Mouse (Mus musculus) intestine, postnatal 0 days (tissue): ENCODE measurements around the gene Ptprcap. TPM values are rescaled to one million over a fixed set of nuclear protein-coding genes. Genes with fewer than 3 reads are reported as not detected.
"Not testable (repeated sequence)": the region's sequence is repeated elsewhere in the genome, so short reads cannot be mapped to it uniquely, and the experiment has no call there.

ENCODE experiments used
- ATAC-seq: fragments of 200-750 bp; cut with Nextera tagmentation; 2 replicates; pipeline ENCODE4 v1.8.0; 2017; ENCODE audit warnings: mild to moderate bottlenecking, moderate TSS enrichment, moderate library complexity
- H3K27ac ChIP-seq: fragments of 300-500 bp; sonication (generic); 2 replicates; pipeline ENCODE4 v1.5.1; 2014; ENCODE audit warnings: mild to moderate bottlenecking, low read depth, low read length, moderate library complexity
- H3K27me3 ChIP-seq: fragments of 300-500 bp; sonication (generic); replicated peaks from 2 replicates; pipeline ENCODE4 v1.6.1; 2014; ENCODE audit warnings: low read length, mixed read lengths; ENCODE audit not compliant: control insufficient read depth, insufficient read depth
- H3K36me3 ChIP-seq: fragments of 300-500 bp; sonication (generic); 2 replicates; pipeline ENCODE4 v1.6.1; 2014; ENCODE audit warnings: mild to moderate bottlenecking, moderate library complexity; ENCODE audit not compliant: control insufficient read depth, insufficient read depth
- H3K4me1 ChIP-seq: fragments of 300-500 bp; sonication (generic); replicated peaks from 2 replicates; pipeline ENCODE4 v1.6.1; 2014; ENCODE audit warnings: antibody characterized with exemption, low read length, mixed read lengths; ENCODE audit not compliant: control insufficient read depth, insufficient read depth
- H3K4me2 ChIP-seq: fragments of 300-500 bp; sonication (generic); replicated peaks from 2 replicates; pipeline ENCODE4 v1.6.1; 2014; ENCODE audit warnings: low read depth, mild to moderate bottlenecking, moderate library complexity
- H3K4me3 ChIP-seq: fragments of 300-500 bp; sonication (generic); 2 replicates; pipeline ENCODE4 v1.5.1; 2014; ENCODE audit warnings: low read depth, low read length
- H3K9ac ChIP-seq: fragments of 300-500 bp; sonication (generic); 2 replicates; pipeline ENCODE4 v1.6.1; 2014; ENCODE audit warnings: mild to moderate bottlenecking, low read depth, low read length
- H3K9me3 ChIP-seq: fragments of 300-500 bp; sonication (generic); 2 replicates; pipeline ENCODE4 v1.6.1; 2016; ENCODE audit warnings: mixed run types; ENCODE audit not compliant: control insufficient read depth
- CTCF ChIP-seq: sonication (generic); IDR thresholded peaks from 2 replicates; pipeline ENCODE4 v1.5.1; 2016; ENCODE audit warnings: low read depth, mild to moderate bottlenecking, control low read depth, antibody characterized with exemption, moderate library complexity
- WGBS: fragments of 180-500 bp; shearing (Covaris S2); extraction: QIAGEN DNeasy Blood & Tissue Kit; methylation state at CpG from one replicate; pipeline ENCODE4 v1.1.7; 2014; 5-methylcytosine and 5-hydroxymethylcytosine counted together
- polyA plus RNA-seq: library from polyadenylated mRNA; unstranded; fragments of >200 nt; fragmentation: Nextera tagmentation; extraction: Ambion mirVana; gene quantifications from 2 replicates; pipeline ENCODE4 v1.2.1, GENCODE M21; 2015

Ptprcap gene
- polyA plus RNA-seq, 1 experiment from 2014 or later = 3.4 TPM

GRCm38 (mm10) chr19:4122411-4123370, 30.7 kb upstream of the Ptprcap start:
- ATAC-seq = no peak
- peaks cover 8% of the 10 kb centered on the region; the same call in 1 of the 2 replicates for H3K4me1 ChIP-seq
- 72% methylated on average over 7 of the region's 7 CpGs for WGBS

GRCm38 (mm10) chr19:4124432-4124831, 29.0 kb upstream of the Ptprcap start:
- 64% methylated on average over 4 of the region's 4 CpGs for WGBS
- no peaks in the 10 kb centered on the region for H3K9me3 ChIP-seq
- TF ChIP-seq CTCF = no peak
- peaks cover 8% of the 10 kb centered on the region; the same call in 1 of the 2 replicates for H3K4me1 ChIP-seq
- H3K27ac ChIP-seq = no peak overlapping the region
- H3K4me2 ChIP-seq = no peak overlapping the region
- no peak overlapping the region for H3K9ac ChIP-seq
- no peaks in the 10 kb centered on the region for H3K27me3 ChIP-seq
- no peak overlapping the region for H3K4me3 ChIP-seq
- ATAC-seq = no peak
- peaks cover 10% of the 10 kb centered on the region for H3K36me3 ChIP-seq

More at GRCm38 (mm10) chr19:4122411-4123370, 30.7 kb upstream of the Ptprcap start:
- H3K9me3 ChIP-seq = no peaks in the 10 kb centered on the region
- peaks cover 10% of the 10 kb centered on the region; the same call in 1 of the 2 replicates for H3K36me3 ChIP-seq
- no peaks in the 10 kb centered on the region for H3K27me3 ChIP-seq
- H3K9ac ChIP-seq = no peak overlapping the region
- no peak overlapping the region for H3K4me2 ChIP-seq
- no peak overlapping the region for H3K4me3 ChIP-seq
- 0 out of 2 replicates have a peak, but pooled peaks have one; percentile 17 for TF ChIP-seq CTCF
- no peak overlapping the region for H3K27ac ChIP-seq

DNA sequence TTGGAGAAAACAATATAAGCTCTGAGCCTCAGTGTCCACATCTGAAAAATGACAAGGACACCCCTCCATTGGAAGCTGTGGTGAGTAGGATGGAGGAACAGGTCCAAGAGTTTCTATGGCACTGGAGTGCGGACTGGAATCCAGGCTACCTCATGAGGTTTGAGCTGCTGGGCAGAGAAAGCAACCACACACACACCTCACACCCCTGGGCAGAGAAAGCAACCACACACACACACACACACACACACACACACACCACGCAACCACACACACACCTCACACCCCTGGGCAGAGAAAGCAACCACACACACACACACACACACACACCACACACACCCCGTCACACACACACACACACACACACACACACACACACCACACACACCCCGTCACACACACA, 28.1 kb upstream of the Ptprcap start:
- WGBS = 20% methylated on average over 4 of the region's 4 CpGs
- ATAC-seq = peak; percentile 27; the same call in 1 of the 2 replicates
- peak overlapping the region; percentile 83 for H3K9ac ChIP-seq
- not testable (repeated sequence) for H3K9me3 ChIP-seq, H3K4me1 ChIP-seq, H3K27me3 ChIP-seq, H3K27ac ChIP-seq
- peak overlapping the region; percentile 76 for H3K4me2 ChIP-seq
- H3K36me3 ChIP-seq = peaks cover 18% of the 10 kb centered on the region
- peak overlapping the region; percentile 87 for H3K4me3 ChIP-seq

DNA sequence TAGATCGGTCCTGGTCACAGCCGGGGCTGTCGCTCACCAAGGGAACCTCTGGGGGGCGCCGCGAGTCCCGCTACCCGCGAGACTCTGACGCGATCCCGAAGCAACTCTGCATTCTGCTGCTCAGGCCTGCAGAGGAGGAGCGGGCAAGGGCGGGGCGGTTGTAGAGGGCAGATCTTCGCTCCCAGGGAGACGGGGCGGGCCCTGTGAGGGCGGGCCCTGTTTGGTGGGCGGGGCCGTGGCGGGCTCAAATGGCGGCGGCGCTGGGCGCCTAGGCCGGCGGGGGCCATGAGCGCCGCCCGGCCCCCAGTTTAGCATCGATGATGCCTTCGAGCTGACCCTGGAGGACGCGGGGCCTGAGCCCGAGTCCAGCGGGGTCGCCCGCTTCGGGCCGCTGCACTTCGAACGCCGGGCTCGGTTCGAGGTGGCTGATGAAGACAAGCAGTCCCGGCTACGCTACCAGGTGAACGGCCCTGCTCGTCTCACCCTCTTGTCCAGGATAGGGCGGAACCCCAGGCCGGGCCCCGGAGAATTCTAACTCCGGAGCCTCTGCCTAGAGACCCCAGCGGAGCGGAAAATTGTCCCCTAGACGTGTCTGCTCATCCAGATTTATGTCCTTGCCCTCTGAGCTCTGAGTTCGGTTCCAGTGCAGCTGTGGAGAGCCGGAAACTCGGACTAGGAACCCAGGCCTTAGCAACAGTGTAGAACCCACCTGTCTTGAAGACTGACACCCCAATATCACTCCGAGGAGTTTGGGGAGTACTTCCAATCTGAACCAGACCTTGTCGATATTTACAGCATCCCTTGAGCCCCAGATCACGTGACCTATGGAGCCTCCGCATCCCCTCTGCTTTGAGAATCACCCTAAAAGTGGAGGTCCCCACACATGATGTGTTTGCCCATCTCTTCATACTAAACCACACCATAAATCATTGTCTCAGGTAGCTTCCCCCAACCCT, 27.4 kb upstream of the Ptprcap start, which contains the start of gene Aip:
Gene Aip, minus strand, starts transcription at position 118 of the 956 bp plus-strand sequence.
- 1% methylated on average over 64 of the region's 64 CpGs for WGBS

DNA sequence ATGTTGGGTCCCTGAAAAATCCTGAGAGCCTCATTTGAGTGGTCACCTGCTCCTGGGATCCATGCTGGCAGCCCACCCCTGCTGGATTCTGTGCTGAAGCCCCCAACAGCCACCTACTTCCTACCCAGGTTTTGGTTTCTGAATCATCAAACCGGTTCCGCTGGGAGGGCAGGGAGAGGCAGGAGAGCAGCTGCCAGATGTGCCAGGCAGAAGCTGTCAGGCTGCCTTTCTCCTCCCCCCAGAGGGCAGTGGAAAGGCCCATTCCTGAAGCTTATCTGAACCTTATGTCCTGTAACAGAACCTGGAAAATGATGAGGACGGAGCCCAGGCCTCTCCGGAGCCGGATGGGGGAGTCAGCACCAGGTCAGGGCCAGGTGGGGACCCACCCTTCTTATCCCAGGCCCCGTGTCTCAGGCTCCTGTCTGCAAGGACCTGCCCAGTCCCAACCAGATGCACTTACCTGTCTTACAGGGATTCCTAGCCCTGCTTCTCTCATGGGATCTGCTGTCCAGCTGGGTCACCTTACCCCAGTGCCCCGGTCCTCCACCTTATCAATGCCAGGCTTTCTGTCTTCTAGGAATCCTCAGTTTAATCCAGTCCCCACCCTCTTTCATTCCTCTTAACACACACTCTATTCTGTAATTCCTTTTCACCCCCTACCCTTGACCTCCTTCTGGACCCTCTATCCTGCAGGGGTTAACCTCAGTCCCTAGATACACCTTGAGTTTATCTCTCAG, 26.5 kb upstream of the Ptprcap start:
- no peak for TF ChIP-seq CTCF
- WGBS = 34% methylated on average over 7 of the region's 7 CpGs
- Histone ChIP-seq H3K9ac (peak overlapping the region; percentile 83), H3K4me1 (0 out of 2 replicates have a peak, but pooled peaks cover 6% of the 10 kb centered on the region), H3K27me3 (no peaks in the 10 kb centered on the region), H3K4me3 (peak overlapping the region; percentile 87), H3K36me3 (peaks cover 29% of the 10 kb centered on the region), H3K9me3 (no peaks in the 10 kb centered on the region), H3K4me2 (peak overlapping the region; percentile 76), H3K27ac (no peak overlapping the region)
- no peak for ATAC-seq

More for the DNA sequence above, 27.4 kb upstream of the Ptprcap start, which contains the start of gene Aip:
- Histone ChIP-seq H3K27me3 (no peaks in the 10 kb centered on the region), H3K9me3 (no peaks in the 10 kb centered on the region), H3K4me3 (peak within 1 kb of the TSS; percentile 87), H3K36me3 (peaks cover 20% of the 10 kb centered on the region), H3K27ac (peak within 1 kb of the TSS; percentile 54), H3K4me1 (0 out of 2 replicates have a peak, but pooled peaks cover 6% of the 10 kb centered on the region), H3K4me2 (peak within 1 kb of the TSS; percentile 76), H3K9ac (peak within 1 kb of the TSS; percentile 83)
- ATAC-seq = peak; percentile 93
- TF ChIP-seq CTCF = peak; percentile 81
